Mouse (Mus musculus) adrenal gland (tissue): ENCODE results near the gene Lhx8.

Experiments used
- intact Hi-C: fragments of 180-260 bp; cut with DNase I; formaldehyde crosslinking; loops from one replicate; pipeline ENCODE4 v1.15.1; 2025
- long read RNA-seq, 2 experiments: library from polyadenylated mRNA; unstranded; transcript quantifications; one replicate each; pipeline ENCODE4 v2.0.0; 2020; ENCODE audit warnings: borderline replicate concordance in 1 of 2; ENCODE audit not compliant: insufficient replicate concordance in 1 of 2

Gene Lhx8
- long read RNA-seq, experiment 1 = 0 reads
- long read RNA-seq, experiment 2 = 0 reads

DNA sequence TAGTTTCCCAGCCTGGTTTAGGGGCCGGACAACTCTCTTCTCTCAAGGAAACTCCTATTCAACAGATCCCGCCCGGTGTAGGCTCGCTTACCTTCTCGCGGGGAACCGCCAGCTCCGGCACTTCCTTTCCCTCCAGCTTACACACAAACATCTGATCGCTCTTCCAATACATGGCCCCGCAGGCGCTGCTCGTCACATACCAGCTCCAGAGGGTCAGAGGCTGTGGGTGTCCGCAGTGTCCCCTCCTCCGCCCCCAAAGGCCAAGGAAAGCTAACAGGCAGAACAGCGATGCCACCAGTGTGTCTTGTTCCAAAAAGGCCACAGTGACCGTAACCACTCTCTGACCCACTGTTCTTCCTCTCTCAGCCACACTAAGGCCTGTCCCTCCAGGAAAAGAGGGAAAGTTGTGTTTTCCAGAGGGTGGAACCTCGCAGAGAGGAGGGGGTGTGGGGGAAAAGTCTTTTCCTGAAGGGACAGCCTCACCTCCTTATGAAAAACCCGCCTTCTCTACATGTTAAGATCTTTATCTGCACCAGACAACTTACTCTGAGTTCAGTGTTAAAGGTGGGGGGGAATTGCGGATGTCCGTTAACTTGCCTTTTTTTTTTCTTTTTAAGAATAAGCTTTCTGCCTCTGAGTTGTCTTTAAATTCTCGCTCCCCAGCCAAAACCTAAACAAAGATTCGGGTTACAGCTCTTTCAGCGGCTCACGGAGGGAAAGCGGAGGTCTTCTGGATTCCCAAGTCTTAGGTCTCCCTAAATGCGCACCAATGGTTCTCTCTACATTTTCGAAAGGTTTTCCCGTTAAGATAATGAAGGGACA is at the start of gene Lhx8:
TSS of gene Lhx8 (minus strand) at position 479 of the 822 bp plus-strand sequence.
- intact Hi-C loops = no loop called here

DNA sequence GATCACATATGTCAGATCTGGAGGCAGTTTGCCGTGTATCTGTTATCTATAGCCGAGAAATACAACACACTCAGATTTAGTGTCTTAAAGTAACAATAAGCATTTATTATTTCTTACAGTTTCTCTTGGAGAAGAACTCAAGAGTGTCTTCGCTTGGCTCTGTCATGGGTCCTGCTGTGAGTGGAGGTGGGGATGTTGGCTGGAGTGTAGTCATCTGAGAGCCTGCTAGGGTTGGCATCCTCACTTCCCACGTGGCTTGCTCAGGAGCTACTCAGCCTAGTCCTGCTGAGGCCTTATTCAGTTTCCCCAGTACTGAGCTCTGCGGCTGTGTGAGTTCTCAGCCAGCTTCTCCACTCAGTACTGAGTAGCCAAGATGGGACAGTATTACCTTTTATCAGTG is 43.1 kb upstream of the Lhx8 start:
- intact Hi-C loops = no loop called here

DNA sequence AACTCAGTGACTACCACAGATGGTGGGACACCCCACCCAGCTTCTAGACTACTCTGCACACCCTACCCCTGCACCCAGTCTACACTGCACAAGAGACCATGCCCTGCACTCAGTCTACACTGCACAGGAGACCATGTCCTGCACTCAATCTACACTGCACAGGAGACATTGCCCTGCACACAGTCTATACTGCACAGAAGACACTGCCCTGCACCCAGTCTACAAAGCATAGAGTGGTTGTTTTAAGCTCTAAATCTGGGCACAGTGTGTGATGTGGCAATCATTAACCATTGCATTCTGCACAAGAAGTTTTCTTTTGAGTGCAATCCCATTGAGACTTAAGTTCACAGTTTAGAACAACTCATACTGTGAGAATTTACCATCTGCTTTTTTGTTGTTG is 42.2 kb upstream of the Lhx8 start:
- intact Hi-C loops = no loop called here

DNA sequence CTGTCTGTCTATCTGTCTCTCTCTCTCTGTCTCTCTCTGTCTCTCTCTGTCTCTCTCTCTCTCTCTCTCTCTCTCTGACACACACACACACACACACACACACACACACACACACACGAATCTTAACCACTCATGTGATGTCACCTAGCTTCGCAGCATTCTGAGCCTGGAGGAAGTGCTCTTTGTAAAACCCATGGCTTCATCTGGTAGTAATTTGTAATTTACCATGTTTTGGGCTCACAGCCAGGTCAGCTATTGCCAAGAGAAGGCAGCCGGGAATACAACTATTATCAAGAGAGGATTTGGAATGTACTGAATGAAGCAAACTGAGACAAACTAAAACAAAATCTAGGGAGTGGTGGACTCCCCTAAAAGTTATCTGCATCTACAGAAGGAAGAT is 36.9 kb upstream of the Lhx8 start:
- intact Hi-C loops = no loop called here

DNA sequence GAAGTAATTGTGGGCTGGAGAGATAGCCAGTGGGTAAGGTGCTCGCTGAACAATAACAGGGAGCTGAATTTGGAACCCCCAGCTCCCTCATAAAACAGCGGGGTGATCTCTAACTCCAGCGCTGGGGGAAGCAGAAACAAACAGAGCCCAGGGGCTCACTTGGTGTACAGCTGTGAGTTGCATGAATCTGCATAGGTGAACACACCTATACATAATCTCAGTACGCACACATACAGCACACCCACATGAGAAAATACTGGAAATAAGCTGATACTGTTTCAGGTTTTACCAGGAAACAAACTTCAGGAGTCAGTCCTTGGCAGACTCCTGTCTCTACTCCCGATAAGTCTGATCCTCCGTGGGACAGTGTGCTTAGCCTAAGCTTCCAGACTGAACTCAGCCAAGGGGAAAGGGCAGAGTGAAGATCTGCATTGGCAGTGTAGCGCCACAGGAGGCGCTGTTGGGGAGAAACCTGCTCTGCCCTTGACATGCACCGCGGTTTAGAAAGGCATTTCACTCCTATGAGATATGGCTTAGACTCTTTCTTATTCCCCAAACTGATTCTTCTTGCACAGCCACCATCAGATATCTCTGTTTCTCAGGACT is 34.2 kb upstream of the Lhx8 start:
- intact Hi-C loops = no loop called here

DNA sequence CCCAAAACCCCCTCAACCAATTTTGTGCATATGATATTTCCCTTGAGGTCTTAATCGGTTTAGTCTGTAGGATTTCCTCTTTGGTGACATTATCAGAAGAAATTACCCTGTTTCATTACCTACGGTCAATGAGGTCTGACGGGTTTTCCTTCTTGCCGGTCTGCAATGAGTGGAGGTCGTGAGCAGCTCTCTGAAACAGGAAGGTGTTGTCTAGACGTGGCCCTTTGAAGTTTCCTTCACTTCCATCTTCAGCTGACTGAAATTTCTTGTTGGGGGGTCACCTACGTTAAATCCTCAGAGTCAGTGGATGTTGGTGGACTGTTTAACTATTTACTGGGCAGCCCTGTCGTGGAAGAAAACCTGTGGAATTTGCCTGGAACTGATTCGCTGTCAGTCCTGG is 33.0 kb upstream of the Lhx8 start:
- intact Hi-C loops = no loop called here

DNA sequence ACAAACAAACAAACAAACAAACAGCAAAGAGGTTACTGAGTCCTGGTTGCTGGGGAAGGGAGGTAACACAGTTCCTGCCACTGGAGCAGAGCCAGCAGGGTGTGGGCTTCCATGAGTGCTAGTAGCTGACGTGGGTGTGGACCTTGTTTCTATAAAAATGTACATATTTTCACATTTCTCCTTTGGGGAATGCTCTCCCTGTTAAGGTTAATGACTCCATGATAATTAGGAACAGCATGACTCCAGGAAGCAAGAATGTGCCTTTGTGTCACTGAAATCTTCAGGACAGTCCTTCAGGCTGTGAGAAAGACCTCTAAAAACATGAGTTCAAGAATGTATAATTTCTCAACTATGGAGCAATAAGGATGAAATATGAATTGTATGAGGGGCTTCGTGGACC is 28.8 kb upstream of the Lhx8 start:
- intact Hi-C loops = no loop called here

DNA sequence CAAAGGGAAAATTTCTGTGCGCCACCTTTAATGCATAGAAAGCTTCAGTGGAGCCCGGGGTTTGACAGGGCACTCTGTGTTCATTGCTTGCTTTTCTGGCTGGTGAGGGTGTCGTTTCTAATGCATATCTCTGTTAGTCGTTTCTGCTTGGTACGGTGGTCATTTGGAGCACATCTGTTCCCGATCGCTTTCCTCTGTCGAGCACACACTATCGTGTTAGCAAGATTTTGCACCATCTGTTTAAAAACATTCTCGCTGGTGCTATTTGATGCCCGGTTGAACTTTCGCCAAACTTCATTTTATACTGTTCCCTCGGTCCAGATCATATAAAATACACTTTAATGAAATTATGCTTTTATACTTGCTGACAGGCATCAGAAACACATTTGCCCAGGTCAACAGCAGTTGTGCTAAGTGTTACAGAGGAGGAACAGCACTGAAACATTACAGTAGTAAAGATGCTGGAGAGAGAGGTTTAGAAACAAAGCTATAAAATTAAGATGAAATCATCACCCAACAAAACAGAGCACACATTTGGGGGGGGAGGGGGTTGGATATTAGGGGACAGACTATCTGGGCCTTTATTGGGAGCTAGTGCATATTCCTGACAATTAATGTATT is 9.9 kb upstream of the Lhx8 start:
- intact Hi-C loops = no loop called here

DNA sequence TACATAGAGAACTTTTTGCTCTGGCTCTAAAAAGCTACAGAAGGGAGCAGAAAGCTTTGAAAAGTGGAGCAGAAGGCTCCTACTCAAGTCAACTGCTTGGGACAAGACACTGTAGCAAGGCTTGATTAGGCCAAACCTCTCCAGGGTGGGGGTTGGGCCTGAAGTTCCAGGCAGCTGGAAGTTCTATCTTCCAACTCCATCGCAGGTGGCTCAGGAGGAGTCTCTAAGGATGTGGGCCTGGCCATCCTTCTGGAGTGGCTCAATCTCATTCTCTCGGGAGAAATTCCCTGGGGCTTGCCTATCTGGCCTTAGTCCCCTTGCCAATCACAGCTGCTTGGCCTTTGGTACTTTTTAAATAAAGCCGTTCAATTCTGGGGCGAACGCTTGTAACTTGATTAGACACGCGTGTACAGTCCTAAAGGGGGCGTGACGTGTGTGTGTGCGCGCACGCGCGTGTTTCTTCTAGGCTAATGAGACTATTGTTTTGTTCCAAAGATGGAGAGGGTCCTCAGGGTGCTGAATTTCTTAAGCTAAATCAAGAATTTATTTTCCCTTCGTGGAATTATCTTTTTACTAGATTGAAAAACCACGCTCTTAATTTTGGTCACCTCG is 9.3 kb upstream of the Lhx8 start:
- intact Hi-C loops = no loop called here

DNA sequence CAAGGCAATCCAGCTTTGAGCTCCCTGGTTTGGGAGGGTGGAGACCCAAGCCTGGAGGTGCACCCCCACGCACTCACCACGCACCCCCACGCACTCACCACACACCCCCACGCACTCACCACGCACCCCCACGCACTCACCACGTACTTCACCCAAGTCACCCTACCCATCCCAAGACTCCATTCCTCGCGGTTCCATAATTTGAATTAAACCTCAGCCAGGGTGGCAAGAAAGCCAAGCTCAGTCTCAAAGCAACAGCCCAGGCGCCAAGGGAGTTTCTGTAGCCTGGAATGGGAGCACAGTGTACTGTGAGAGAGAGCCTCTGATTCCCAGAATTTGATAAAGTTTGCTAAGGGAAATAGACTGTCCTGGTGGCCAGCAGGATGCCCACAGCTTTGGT is 4.3 kb upstream of the Lhx8 start:
- intact Hi-C loops = no loop called here

DNA sequence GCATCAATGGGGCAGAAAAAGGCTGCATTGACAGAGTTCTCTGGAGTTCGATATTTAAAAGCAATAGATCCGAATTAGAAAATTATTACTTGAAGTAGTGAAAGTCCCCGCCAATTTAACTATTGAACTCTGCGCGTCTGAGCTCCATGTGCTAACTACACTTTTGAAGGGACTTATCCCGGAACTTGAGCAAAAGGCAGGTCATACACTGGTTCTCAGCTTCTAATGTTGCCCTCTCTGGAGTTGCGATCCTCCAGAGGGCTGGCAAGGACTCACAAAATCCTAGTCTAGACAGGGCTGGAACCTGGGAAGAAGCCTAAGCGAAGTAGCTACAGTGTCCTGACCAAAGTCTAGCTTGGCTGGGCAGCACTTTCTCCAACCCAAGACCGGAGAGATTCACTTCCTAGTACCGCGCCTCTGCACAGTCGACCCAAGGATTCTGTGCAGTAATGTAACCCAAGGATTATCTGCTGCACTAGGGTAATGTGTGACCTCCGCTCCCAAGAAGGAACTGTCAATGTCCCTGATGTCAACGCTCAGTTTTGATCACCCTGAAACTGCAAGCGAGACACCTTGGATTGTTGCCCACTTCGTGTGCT is 3.0 kb upstream of the Lhx8 start:
- intact Hi-C loops = no loop called here

DNA sequence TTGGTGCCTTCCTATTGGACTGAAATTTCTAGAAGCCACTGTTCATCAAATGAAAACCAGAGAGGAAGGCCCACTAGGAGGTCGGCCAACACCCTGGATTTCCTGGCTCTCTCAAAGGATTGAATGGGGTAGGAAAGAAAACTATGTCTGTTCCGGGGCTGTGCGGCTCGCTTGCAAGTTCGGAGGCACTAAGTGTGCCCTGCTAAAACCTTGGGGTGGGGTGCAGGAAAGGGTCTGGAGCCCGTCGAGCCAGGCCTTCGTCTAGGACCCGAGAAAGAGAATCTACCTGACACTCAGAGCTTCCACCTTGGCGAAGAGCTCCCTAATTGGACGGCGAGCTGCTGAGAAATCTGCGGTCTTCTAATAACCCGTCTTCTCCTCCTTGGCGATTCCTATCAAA is 2.5 kb upstream of the Lhx8 start:
- intact Hi-C loops = no loop called here

DNA sequence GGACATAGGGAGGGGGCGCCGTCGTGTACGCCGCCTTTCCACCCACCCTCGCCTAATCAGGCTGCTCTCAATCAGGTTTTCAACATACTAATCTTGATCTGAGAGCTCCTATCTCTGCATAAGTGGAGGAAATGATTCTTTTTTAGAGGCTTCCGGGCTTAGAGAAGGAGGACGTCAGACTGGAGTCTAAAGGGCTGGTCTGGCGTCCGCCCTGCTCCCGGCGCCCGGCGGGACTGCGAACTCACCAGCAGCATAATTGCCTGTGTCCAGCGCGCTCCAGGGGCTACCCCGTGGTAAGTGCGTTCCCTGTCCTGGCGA is 1.7 kb upstream of the Lhx8 start:
- intact Hi-C loops = no loop called here

DNA sequence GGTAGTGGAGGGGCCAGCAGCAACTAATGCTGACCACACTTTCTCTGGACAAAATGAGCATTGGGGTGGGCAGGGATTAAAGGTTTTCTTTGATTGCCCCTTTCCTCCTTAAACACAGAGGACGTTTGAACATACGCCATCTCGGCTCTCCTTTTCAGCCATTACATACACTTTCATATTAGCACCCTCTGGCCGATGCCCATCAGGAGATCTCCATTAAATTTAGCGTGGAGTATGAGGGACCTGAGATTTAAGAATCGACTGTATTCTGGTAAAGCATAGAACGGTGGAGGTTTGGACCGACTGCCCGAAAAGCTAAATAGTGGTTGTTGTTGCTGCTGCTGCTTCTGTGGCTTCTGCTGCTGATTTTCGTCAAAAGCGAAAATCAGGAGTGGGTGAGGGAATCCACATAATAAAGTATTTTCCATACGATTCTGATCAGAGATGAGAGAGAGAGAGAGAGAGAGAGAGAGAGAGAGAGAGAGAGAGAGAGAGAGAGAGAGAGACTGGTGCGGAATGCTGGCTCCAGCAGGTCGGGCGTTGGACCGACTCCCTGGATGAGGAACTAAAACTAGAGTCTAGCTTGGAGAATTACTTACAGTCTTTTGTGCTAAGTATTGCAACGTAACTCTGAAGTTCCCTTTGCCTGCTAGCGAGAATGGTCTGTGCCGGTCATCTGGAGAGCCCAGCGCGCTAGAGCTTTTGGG is 1.2 kb upstream of the Lhx8 start:
- intact Hi-C loops = no loop called here

DNA sequence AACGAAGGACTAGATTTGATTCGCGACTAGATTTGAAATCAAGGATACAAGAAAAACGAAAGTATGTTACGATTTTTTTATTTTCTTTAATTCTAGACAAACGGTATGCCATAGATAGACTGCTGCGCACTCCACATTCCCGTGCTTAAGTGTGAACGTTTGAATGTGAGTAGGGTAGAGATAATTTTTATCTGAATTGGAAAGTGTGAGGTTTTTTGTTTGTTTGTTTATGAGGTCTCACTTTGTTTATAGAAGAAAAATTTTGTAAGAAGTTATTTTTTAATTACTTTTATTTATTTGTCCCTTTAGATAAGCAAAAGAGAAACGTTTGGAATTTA is 513 bp upstream of the Lhx8 start:
- intact Hi-C loops = no loop called here

DNA sequence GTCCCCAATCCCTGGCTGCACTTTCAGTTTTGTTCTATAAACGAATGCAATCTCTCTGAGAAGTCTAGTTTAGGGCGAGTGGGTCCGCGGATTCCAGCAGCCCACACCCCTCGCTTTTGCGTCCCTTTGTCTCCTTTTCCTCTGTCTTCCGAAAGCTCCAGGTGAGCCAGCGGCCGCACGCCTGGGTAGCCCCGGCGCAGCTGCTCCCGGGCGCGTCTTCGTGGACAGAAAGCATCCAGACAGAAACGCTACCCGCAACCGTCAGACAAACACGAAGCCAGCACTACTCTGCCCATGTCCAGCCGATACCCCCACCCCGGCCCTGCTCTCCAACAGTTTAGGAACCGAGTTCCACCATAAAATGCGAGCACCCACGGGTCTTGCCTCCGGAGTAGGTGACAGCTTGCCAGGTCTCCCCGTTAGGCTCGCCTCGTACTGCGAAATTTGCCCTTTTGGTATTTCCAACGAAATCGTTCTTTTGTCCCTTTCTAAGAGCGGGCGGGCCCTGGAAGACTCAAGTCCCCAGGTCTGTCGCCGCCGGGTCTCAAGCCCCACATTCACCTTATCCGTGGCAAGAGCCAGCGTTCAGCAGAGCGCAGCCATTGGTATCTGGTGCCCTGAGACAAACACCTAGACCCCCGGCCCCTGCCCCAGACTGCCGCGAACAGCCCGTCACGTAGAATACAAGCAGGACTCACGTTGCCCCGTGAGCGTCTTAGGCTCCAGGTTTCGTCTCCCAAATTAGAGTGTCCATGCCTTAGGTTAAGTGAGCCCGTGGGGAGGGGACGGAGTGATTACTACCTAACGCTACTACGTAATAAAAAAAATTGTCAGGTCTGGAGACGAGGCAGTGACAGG is 907 bp downstream of the Lhx8 start:
- intact Hi-C loops = no loop called here

DNA sequence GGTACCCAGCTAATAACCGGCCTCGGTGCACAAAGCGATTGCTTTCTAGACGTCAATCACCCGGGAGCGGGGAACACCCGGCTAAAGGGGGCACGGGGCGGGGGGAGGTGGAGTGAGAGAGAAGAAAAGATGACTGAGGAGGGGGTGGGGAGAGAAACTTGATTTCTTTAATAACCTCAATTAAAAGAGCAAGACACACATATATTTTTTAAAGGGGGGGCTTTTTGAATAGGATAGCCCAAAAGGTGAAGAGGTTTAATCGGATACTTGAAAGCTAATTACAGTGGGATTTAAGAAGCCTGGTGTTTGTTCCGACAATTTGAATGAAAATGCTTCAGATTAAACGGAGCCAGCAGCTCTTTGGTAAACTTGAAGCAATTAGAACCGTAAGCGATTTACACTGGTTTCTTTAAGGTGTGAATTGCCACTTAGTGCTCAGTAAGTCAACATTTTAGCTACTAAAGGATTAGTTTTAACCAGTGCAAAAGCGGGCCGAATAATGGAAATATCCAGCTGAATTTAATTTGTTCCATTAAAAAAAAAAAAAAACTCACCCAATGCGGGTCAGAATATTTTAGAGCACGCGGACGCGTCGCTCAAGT is 1.6 kb downstream of the Lhx8 start:
- intact Hi-C loops = no loop called here

DNA sequence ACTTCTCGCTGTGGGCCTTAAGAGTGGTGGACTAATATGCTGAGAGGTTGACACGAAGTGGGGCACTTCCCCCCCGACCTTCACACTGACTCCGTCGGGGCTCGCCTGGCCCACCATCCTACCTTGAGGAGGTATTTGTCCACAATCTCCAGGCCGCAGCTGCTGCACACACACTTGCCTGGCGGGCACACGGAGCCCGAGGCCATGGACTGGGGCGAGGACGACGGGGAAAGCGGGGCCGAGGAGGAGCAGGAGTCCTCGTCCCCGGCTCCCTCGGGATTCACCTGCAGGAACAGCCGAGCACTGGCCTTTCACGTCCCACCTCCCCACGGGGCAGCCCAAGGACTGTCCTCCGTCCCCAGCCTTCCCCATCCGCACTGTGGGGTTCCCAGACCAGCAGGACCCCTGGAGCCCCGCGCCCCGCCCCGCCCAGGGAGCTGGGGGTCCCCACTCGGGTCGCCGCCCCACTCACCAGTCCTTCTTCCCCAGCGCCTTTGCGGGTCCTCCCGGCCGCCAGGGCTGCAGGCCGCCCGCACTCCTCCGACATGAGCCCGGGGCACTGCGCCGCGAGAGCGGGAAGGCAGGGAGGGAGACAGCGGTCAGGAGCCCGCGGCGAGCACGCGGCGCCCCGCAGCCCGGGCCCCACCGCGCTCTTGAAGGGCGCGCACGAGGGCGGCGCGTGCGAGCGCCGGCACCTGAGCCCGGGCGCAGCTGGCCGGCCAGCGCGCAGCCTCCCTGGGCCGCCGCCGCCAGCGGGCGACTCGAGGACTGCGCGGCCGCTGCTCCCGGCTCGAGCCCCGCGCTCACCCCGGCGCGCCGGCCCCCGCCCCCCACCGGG is 2.4 kb downstream of the Lhx8 start:
- intact Hi-C loops = no loop called here
